Mouse (Mus musculus) stomach, embryonic 15.5 days (tissue): Measurements from ENCODE around the gene Zscan4-ps1. TPM values are rescaled to one million over a fixed set of nuclear protein-coding genes. Genes with fewer than 3 reads are reported as not detected.
"Not testable (repeated sequence)": the region's sequence is repeated elsewhere in the genome, so short reads cannot be mapped to it uniquely, and the experiment has no call there.

ENCODE experiments used
- ATAC-seq: fragments of 200-750 bp; cut with Nextera tagmentation; 2 replicates; pipeline ENCODE4 v1.8.0; 2017; ENCODE audit warnings: low read depth, moderate number of reproducible peaks, moderate TSS enrichment; ENCODE audit not compliant: insufficient read depth, low FRiP score
- H3K27ac ChIP-seq: fragments of 300-500 bp; sonication (generic); 2 replicates; pipeline ENCODE4 v1.5.1; 2015; ENCODE audit warnings: mild to moderate bottlenecking, inconsistent platforms
- H3K27me3 ChIP-seq: fragments of 300-500 bp; sonication (generic); replicated peaks from 2 replicates; pipeline ENCODE4 v1.6.1; 2015; ENCODE audit warnings: inconsistent platforms
- H3K36me3 ChIP-seq: fragments of 300-500 bp; sonication (generic); 2 replicates; pipeline ENCODE4 v1.6.1; 2015; ENCODE audit warnings: inconsistent platforms
- H3K4me1 ChIP-seq: fragments of 300-500 bp; sonication (generic); 2 replicates; pipeline ENCODE4 v1.6.1; 2015; ENCODE audit warnings: inconsistent platforms
- H3K4me2 ChIP-seq: fragments of 300-500 bp; sonication (generic); 2 replicates; pipeline ENCODE4 v1.6.1; 2015; ENCODE audit warnings: mild to moderate bottlenecking, inconsistent platforms
- H3K4me3 ChIP-seq: fragments of 300-500 bp; sonication (generic); replicated peaks from 2 replicates; pipeline ENCODE4 v1.5.1; 2015; ENCODE audit warnings: inconsistent platforms
- H3K9ac ChIP-seq: fragments of 300-500 bp; sonication (generic); 2 replicates; pipeline ENCODE4 v1.6.1; 2015; ENCODE audit warnings: inconsistent platforms
- H3K9me3 ChIP-seq: fragments of 300-500 bp; sonication (generic); 2 replicates; pipeline ENCODE4 v1.6.1; 2016; ENCODE audit warnings: inconsistent platforms
- WGBS: fragments of 180-500 bp; shearing (Covaris S2); methylation state at CpG from one replicate; pipeline ENCODE4 v1.1.7; 2015; 5-methylcytosine and 5-hydroxymethylcytosine counted together
- polyA plus RNA-seq: library from polyadenylated mRNA; unstranded; fragments of >200 nt; fragmentation: Nextera tagmentation; extraction: Ambion mirVana; gene quantifications from 2 replicates; pipeline ENCODE4 v1.2.1, GENCODE M21; 2015

The Zscan4-ps1 gene
- not detected in 2 replicates for polyA plus RNA-seq

GRCm38 (mm10) chr7:11069591-11069990, at the start of gene Zscan4-ps1:
Gene Zscan4-ps1, minus strand, starts transcription at chr7:11069691.
- H3K27me3 ChIP-seq, ATAC-seq, H3K9ac ChIP-seq, H3K9me3 ChIP-seq, H3K36me3 ChIP-seq, H3K4me3 ChIP-seq, H3K4me1 ChIP-seq, H3K4me2 ChIP-seq, H3K27ac ChIP-seq: not testable (repeated sequence)
- WGBS = 87% methylated on average over 2 of the region's 2 CpGs

Other genes with a start within 250 kb of the Zscan4-ps1 start
- not detected in 2 replicates for gene Zscan4b, start 164.6 kb downstream of the Zscan4-ps1 start, polyA plus RNA-seq
- gene Zscan4c, start 63.9 kb downstream of the Zscan4-ps1 start, polyA plus RNA-seq = not detected in 2 replicates
- gene Zscan4d, start 96.5 kb upstream of the Zscan4-ps1 start, polyA plus RNA-seq = not detected in 2 replicates
- not detected in 2 replicates for gene Zscan4e, start 241.0 kb upstream of the Zscan4-ps1 start, polyA plus RNA-seq